Mouse (Mus musculus): ENCODE data around the gene Mical2. TPM values are rescaled to one million over a fixed set of nuclear protein-coding genes. Genes with fewer than 3 reads are reported as not detected.

Gene Mical2
- total and polyA plus RNA-seq, 3 experiments, result 0.22 TPM; not detected in 2

DNA sequence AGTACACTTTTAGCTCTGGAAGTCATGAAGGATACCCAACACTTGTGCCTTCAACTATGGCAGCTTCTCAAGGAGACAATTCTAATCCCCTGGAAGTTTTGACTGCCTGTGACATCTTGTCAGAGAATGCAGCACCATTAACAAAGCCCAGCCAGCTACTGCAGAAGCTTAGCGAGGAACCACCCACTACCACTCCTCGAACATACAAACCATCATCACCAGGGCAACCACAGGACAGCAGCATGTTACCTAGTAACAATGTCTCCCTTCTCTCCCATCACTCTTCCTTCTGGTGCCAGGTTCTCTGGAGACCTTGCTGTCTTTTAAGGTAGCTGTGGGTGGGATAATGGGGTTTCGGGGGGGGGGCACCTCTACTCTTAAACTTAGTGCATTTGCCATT, 26.3 kb upstream of the Mical2 start:
- DNase-seq (ENCODE audit: low spot score) (no peak), ATAC-seq (ENCODE audit: extremely low read depth, insufficient number of reproducible peaks, low FRiP score, poor library complexity, severe bottlenecking) (no peak)
- no peak overlapping the region for H3K4me3 ChIP-seq (ENCODE audit: low read depth, low read length)
- H3K9me3 ChIP-seq (replicated peaks), result peaks cover 10% of the 10 kb centered on the region
- TF ChIP-seq GATA1 (IDR thresholded peaks at IDR 0.05; ENCODE audit: borderline replicate concordance, low read length), result no peak
- no peak for TF ChIP-seq CTCF (IDR thresholded peaks at IDR 0.05; ENCODE audit: low read depth, low read length)
- TF ChIP-seq GATA2 (IDR thresholded peaks at IDR 0.05; ENCODE audit: borderline replicate concordance, low read depth, low read length), result no peak
- no peaks in the 10 kb centered on the region for H3K4me1 ChIP-seq (ENCODE audit: insufficient read depth, low read depth, low read length)
- no peaks in the 10 kb centered on the region for H3K36me3 ChIP-seq (replicated peaks)
- no peaks in the 10 kb centered on the region for H3K27me3 ChIP-seq (ENCODE audit: insufficient read depth, low read length)

DNA sequence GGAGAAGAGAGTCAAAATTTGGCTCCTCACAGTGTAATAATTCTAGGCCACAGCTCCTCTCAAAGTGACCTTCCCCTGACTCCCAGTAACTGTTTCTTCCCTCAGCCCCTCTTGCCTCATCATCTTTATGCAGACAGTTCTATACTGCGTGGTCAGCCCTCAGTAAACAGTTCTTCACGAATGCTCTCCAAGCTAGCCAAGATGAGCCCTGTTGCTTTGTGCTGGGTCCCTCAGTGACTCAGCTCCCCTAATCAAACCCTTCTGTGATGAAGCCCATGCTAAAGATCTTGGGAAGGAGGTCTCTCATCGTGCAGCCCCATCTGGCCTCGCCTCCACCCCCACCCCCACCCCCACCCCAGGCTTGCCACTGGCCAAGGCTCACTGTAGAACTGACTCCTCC, 24.9 kb upstream of the Mical2 start:
- TF ChIP-seq TAL1 (conservative IDR thresholded peaks at IDR 0.05; ENCODE audit: low read depth, low read length) (no peak), GATA1 (IDR thresholded peaks at IDR 0.05; ENCODE audit: borderline replicate concordance, low read length) (no peak), GATA2 (IDR thresholded peaks at IDR 0.05; ENCODE audit: borderline replicate concordance, low read depth, low read length) (no peak), POLR2AphosphoS5 (IDR thresholded peaks at IDR 0.05; ENCODE audit: insufficient replicate concordance, low read depth, low read length) (no peak), CTCF (IDR thresholded peaks at IDR 0.05; ENCODE audit: low read depth, low read length) (no peak)
- Histone ChIP-seq H3K36me3 (replicated peaks) (no peaks in the 10 kb centered on the region), H3K4me3 (ENCODE audit: low read depth, low read length) (no peak overlapping the region), H3K27me3 (ENCODE audit: insufficient read depth, low read length) (no peaks in the 10 kb centered on the region), H3K9me3 (replicated peaks) (peaks cover 9% of the 10 kb centered on the region), H3K4me1 (ENCODE audit: insufficient read depth, low read depth, low read length) (no peaks in the 10 kb centered on the region)
- DNase-seq (ENCODE audit: low spot score), result no peak
- ATAC-seq (ENCODE audit: extremely low read depth, insufficient number of reproducible peaks, low FRiP score, poor library complexity, severe bottlenecking), result no peak

DNA sequence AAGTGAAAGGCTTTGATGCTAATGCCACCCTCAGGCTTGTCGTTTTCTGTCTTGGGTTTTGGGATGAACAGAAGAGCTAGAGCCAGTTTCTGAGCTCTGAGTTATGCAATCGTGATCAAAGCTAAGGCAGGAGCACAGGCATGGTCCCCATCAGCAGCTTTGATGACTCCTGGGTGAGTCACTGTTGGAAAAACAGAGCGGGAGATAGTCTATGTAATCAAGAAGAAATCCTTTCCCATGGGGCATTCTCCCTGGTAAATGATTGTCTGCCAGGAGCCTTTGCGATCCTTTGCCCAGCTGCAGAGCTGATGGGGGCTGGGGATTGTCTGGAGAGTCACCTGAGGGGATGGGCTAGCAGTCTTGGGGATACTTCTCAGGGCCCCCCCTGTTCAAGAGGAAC, 23.5 kb upstream of the Mical2 start:
- ATAC-seq (ENCODE audit: extremely low read depth, insufficient number of reproducible peaks, low FRiP score, poor library complexity, severe bottlenecking) (no peak), DNase-seq (ENCODE audit: low spot score) (no peak)
- TF ChIP-seq POLR2AphosphoS5 (IDR thresholded peaks at IDR 0.05; ENCODE audit: insufficient replicate concordance, low read depth, low read length), result no peak
- no peak for TF ChIP-seq TAL1 (conservative IDR thresholded peaks at IDR 0.05; ENCODE audit: low read depth, low read length)
- no peak for TF ChIP-seq GATA1 (IDR thresholded peaks at IDR 0.05; ENCODE audit: borderline replicate concordance, low read length)
- no peak for TF ChIP-seq CTCF (IDR thresholded peaks at IDR 0.05; ENCODE audit: low read depth, low read length)
- TF ChIP-seq GATA2 (IDR thresholded peaks at IDR 0.05; ENCODE audit: borderline replicate concordance, low read depth, low read length), result no peak
- no peaks in the 10 kb centered on the region for H3K27me3 ChIP-seq (ENCODE audit: insufficient read depth, low read length)
- no peaks in the 10 kb centered on the region for H3K36me3 ChIP-seq (replicated peaks)
- H3K4me3 ChIP-seq (ENCODE audit: low read depth, low read length), result no peak overlapping the region
- peaks cover 15% of the 10 kb centered on the region for H3K9me3 ChIP-seq (replicated peaks)
- no peaks in the 10 kb centered on the region for H3K4me1 ChIP-seq (ENCODE audit: insufficient read depth, low read depth, low read length)

DNA sequence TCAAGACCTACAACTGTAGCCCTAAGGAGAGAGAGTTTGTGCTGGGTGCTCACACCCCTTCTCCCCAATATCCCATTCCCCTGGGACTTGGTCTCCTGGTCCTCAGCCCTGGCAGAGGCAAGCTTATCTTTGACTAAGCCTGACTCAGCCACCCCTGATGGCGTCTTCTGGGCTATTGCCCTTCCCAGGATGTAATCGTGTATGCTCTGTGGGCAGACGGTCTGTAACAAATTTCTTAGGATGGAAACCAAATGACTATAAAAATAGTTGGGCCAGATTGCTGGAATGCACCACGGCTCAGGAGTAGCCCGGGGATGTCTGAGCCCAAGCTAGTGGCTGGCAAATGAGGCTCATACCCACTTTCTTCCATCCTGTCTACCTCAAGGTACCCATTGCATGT, 22.8 kb upstream of the Mical2 start:
- Histone ChIP-seq H3K36me3 (replicated peaks) (no peaks in the 10 kb centered on the region), H3K9me3 (replicated peaks) (peaks cover 20% of the 10 kb centered on the region), H3K4me3 (ENCODE audit: low read depth, low read length) (no peak overlapping the region), H3K27me3 (ENCODE audit: insufficient read depth, low read length) (no peaks in the 10 kb centered on the region), H3K4me1 (ENCODE audit: insufficient read depth, low read depth, low read length) (no peaks in the 10 kb centered on the region)
- TF ChIP-seq POLR2AphosphoS5 (IDR thresholded peaks at IDR 0.05; ENCODE audit: insufficient replicate concordance, low read depth, low read length) (no peak), GATA2 (IDR thresholded peaks at IDR 0.05; ENCODE audit: borderline replicate concordance, low read depth, low read length) (no peak), TAL1 (conservative IDR thresholded peaks at IDR 0.05; ENCODE audit: low read depth, low read length) (no peak), GATA1 (IDR thresholded peaks at IDR 0.05; ENCODE audit: borderline replicate concordance, low read length) (no peak), CTCF (IDR thresholded peaks at IDR 0.05; ENCODE audit: low read depth, low read length) (no peak)
- ATAC-seq (ENCODE audit: extremely low read depth, insufficient number of reproducible peaks, low FRiP score, poor library complexity, severe bottlenecking) (no peak), DNase-seq (ENCODE audit: low spot score) (no peak)

DNA sequence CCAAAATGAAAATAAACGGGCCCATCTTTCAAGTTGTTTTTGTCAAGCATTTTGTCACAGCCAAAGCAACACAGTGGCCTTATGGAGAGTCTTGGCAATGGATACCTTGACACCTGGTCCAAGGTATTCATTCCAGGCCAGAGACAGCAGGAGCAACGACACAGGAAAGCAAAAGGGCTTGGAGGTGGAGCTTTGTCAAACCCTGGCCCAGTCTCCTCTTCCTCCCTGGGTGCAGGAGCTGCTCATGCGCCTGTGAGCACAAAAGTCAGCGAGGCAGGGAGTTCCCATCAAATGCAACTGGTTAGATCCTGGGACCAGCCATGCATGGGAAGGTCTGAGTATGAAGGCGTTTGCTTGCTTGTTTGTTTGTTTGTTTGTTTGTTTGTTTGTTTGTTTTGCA, 21.7 kb upstream of the Mical2 start:
- peaks cover 21% of the 10 kb centered on the region for H3K9me3 ChIP-seq (replicated peaks)
- TF ChIP-seq GATA2 (IDR thresholded peaks at IDR 0.05; ENCODE audit: borderline replicate concordance, low read depth, low read length), result no peak
- TF ChIP-seq CTCF (IDR thresholded peaks at IDR 0.05; ENCODE audit: low read depth, low read length), result no peak
- TF ChIP-seq POLR2AphosphoS5 (IDR thresholded peaks at IDR 0.05; ENCODE audit: insufficient replicate concordance, low read depth, low read length), result no peak
- TF ChIP-seq TAL1 (conservative IDR thresholded peaks at IDR 0.05; ENCODE audit: low read depth, low read length), result no peak
- no peak for TF ChIP-seq GATA1 (IDR thresholded peaks at IDR 0.05; ENCODE audit: borderline replicate concordance, low read length)

DNA sequence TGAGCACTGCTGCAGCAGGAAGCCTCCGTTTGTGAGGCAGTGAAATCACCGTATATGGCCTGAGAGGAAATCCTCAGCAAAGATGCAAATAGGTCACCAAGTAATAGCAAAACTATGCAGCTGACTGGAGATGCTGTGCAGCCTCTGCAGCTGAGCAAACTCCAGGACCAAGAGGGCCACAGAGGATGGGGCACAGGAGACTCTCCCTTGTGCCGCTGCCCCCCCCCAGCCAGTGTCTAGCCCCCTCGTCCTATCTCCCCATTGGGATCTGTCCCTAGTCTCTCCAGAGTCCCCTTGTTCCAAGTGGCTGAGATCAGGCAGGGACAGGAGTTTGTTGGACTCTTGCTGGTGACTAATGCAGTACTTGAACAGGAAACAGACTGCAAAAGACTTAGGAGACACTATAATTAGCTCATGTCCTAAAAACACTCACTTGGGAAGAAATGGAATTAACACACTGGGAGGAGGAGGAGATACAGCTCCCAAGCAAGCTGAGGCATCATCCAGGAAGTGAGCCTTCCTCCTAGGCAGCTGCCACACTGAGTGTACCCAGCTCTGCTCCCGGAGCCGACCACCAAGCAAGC, 21.2 kb upstream of the Mical2 start:
- Histone ChIP-seq H3K4me1 (ENCODE audit: insufficient read depth, low read depth, low read length) (no peaks in the 10 kb centered on the region), H3K9me3 (replicated peaks) (peaks cover 21% of the 10 kb centered on the region), H3K27me3 (ENCODE audit: insufficient read depth, low read length) (no peaks in the 10 kb centered on the region), H3K4me3 (ENCODE audit: low read depth, low read length) (no peak overlapping the region), H3K36me3 (replicated peaks) (no peaks in the 10 kb centered on the region)
- TF ChIP-seq GATA2 (IDR thresholded peaks at IDR 0.05; ENCODE audit: borderline replicate concordance, low read depth, low read length) (no peak), GATA1 (IDR thresholded peaks at IDR 0.05; ENCODE audit: borderline replicate concordance, low read length) (no peak), TAL1 (conservative IDR thresholded peaks at IDR 0.05; ENCODE audit: low read depth, low read length) (no peak), CTCF (IDR thresholded peaks at IDR 0.05; ENCODE audit: low read depth, low read length) (no peak), POLR2AphosphoS5 (IDR thresholded peaks at IDR 0.05; ENCODE audit: insufficient replicate concordance, low read depth, low read length) (no peak)
- ATAC-seq (ENCODE audit: extremely low read depth, insufficient number of reproducible peaks, low FRiP score, poor library complexity, severe bottlenecking) (no peak), DNase-seq (ENCODE audit: low spot score) (no peak)

More for the DNA sequence above, 21.7 kb upstream of the Mical2 start:
- H3K36me3 ChIP-seq (replicated peaks), result no peaks in the 10 kb centered on the region
- no peak for DNase-seq (ENCODE audit: low spot score)
- no peaks in the 10 kb centered on the region for H3K4me1 ChIP-seq (ENCODE audit: insufficient read depth, low read depth, low read length)
- ATAC-seq (ENCODE audit: extremely low read depth, insufficient number of reproducible peaks, low FRiP score, poor library complexity, severe bottlenecking), result no peak
- no peak overlapping the region for H3K4me3 ChIP-seq (ENCODE audit: low read depth, low read length)
- no peaks in the 10 kb centered on the region for H3K27me3 ChIP-seq (ENCODE audit: insufficient read depth, low read length)

Measured in G1E (cell line).